Mouse (Mus musculus) E14TG2a.4 (cell line): ENCODE data around the gene Zfp398.

Experiments used
- H3K27me3 ChIP-seq: 2 replicates; pipeline ENCODE4 v1.6.1; 2014; ENCODE audit warnings: low read length, control low read depth; ENCODE audit not compliant: insufficient read depth
- H3K36me3 ChIP-seq: 2 replicates; pipeline ENCODE4 v1.6.1; 2014; ENCODE audit warnings: low read length, control low read depth; ENCODE audit not compliant: insufficient read depth
- H3K4me1 ChIP-seq: replicated peaks from 2 replicates; pipeline ENCODE4 v1.6.1; 2014; ENCODE audit warnings: low read depth, low read length, control low read depth
- H3K4me3 ChIP-seq: replicated peaks from 2 replicates; pipeline ENCODE4 v1.5.1; 2014; ENCODE audit warnings: mild to moderate bottlenecking, low read length
- H3K9me3 ChIP-seq: 2 replicates; pipeline ENCODE4 v1.6.1; 2014; ENCODE audit warnings: low read length, control low read depth
- CTCF ChIP-seq: conservative IDR thresholded peaks from 2 replicates; pipeline ENCODE4 v1.5.1; 2014; ENCODE audit warnings: low read length
- NANOG ChIP-seq: IDR thresholded peaks from 2 replicates; pipeline ENCODE4 v1.6.1; 2014; ENCODE audit warnings: borderline replicate concordance, low read length, mixed read lengths
- POU5F1 ChIP-seq: IDR thresholded peaks from 2 replicates; pipeline ENCODE4 v1.6.1; 2014; ENCODE audit warnings: low read length, borderline replicate concordance

Zfp398 gene

DNA sequence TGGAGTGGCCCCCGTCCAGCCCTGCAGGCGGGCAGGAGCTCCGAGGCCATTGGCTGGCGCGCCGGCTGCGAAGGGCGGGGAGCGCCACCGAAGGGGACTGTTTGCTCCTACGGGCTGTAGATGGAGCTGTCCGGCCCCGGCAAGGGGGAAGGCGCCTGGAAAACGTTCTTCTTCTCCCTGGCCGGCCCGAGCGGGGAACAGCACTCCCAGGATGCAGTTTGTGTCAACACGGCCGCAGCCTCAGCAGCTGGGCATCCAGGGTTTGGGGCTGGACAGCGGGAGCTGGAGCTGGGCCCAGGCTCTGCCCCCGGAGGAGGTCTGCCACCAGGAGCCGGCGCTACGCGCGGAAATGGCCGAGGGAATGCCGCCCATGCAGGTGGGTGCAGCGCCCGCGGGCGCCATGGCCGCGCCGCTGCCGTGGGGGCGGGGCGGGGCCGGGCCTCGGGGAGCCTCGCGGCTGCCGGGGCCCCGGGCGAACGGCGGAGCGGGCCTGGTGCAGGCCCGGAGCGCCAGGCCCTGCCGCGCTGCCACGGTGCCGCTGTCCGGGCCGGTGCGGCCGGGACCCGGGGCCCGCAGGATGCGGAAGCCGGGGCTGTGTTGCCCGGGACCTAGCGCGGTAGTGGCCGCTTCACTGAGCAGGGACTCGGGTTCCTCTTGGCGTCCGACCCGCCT lies 42.1 kb downstream of the Zfp398 start:
- peaks cover 13% of the 10 kb centered on the region for H3K4me1 ChIP-seq
- peak overlapping the region; percentile 87 for H3K4me3 ChIP-seq
- no peaks in the 10 kb centered on the region for H3K9me3 ChIP-seq
- peaks cover 27% of the 10 kb centered on the region for H3K27me3 ChIP-seq
- H3K36me3 ChIP-seq, result peaks cover 12% of the 10 kb centered on the region; the same call in 1 of the 2 replicates
- TF ChIP-seq POU5F1 (no peak), NANOG (no peak), CTCF (no peak)

DNA sequence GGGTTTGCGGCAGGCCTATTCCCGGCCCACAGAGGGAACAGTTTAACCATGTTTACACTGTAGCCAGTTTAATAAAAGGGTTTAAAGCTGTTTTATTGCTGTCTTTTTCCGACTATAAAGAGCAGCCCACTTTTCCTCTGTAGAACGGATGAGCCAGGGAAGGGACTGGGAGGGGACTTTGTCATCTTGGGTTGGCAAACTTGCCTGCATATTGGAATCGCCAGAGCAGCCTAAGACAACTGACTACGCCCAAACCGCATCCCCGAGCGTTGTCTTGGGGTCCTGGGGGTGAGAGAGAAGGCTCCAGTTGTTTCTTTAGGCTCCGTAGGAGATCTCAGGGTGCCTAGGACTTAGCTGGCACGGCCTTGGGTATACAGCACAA lies 42.7 kb downstream of the Zfp398 start:
- peak overlapping the region; percentile 87 for H3K4me3 ChIP-seq
- peaks cover 29% of the 10 kb centered on the region for H3K27me3 ChIP-seq
- no peaks in the 10 kb centered on the region for H3K9me3 ChIP-seq
- TF ChIP-seq POU5F1 (no peak), CTCF (no peak), NANOG (no peak)
- peaks cover 12% of the 10 kb centered on the region; the same call in 1 of the 2 replicates for H3K36me3 ChIP-seq
- H3K4me1 ChIP-seq, result peaks cover 13% of the 10 kb centered on the region

DNA sequence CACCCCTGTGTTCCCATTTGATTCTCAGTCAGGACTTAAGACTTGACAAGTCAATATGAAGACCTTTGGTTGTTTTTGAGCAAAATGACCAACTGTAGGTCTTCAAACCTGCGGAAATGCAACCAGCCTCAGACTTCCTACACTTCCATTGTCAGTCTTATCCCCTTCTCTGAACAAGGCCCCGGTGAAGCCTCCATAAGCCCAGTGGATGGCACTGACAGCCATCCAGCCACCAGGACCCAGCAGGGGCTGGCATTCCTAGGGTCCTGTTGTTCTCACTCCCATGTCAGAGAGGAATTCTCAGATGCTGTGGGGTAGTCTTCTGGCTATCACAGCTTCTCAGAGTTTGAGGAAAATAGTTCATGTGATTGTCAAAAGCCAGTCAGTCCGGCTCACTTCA lies 43.1 kb downstream of the Zfp398 start:
- peak overlapping the region; percentile 87 for H3K4me3 ChIP-seq
- no peak for TF ChIP-seq POU5F1
- H3K4me1 ChIP-seq, result peaks cover 13% of the 10 kb centered on the region
- peaks cover 12% of the 10 kb centered on the region; the same call in 1 of the 2 replicates for H3K36me3 ChIP-seq
- no peaks in the 10 kb centered on the region for H3K9me3 ChIP-seq
- H3K27me3 ChIP-seq, result peaks cover 29% of the 10 kb centered on the region

DNA sequence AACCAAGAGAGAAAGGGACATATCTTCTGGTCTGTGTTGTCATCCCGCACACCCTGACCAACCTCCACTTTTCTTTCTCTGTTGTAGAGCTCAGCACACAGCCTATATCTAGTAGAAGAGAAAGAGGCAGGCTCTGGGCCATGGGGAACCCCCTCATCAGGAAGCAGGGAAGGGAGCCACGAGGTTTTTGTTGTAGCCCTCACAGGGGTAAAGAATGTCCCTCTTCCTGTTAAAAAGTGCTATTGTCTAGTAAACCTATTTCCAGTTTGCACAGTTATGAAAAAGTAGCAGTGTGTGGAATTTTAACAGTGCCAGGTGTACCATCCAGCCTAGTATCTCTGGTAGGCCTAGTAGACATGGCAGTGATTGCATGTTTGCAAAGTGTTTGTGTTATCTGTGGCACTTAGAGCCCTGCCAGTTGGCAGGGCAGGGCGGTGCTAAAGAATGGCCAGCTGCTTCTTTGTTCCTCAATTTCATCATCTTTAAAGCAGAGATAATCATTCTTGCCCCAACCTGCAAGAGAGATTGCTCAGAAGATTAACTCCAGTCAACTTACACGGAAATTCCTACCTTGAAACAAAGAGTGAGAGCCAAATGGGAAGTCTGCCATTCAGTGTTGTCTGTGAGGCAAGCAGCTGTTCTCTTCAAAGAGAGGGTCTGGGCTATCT lies 43.7 kb downstream of the Zfp398 start:
- TF ChIP-seq CTCF (no peak), POU5F1 (no peak), NANOG (no peak)

DNA sequence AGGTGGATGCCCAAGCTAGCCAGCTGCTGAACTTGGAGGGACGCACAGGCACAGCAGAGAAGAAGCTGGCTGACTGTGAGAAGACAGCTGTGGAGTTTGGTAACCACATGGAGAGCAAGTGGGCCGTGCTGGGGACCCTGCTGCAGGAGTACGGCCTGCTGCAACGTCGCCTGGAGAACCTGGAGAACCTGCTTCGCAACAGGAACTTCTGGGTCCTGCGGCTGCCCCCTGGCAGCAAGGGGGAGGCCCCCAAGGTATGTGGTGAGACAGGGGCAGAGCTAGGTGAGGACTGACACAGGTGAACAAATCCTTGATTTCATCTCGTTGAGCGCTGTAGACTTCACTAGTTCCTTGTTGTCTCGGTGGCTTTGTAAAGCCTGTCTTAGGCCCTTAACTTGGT lies 44.7 kb downstream of the Zfp398 start:
- Histone ChIP-seq H3K36me3 (peaks cover 12% of the 10 kb centered on the region; the same call in 1 of the 2 replicates), H3K4me3 (no peak overlapping the region), H3K4me1 (peaks cover 13% of the 10 kb centered on the region), H3K27me3 (peaks cover 33% of the 10 kb centered on the region), H3K9me3 (no peaks in the 10 kb centered on the region)
- TF ChIP-seq NANOG, result no peak
- no peak for TF ChIP-seq CTCF
- no peak for TF ChIP-seq POU5F1

More for the DNA sequence above, 43.7 kb downstream of the Zfp398 start:
- peaks cover 30% of the 10 kb centered on the region for H3K27me3 ChIP-seq
- peaks cover 13% of the 10 kb centered on the region for H3K4me1 ChIP-seq
- no peaks in the 10 kb centered on the region for H3K9me3 ChIP-seq
- H3K4me3 ChIP-seq, result no peak overlapping the region
- peaks cover 12% of the 10 kb centered on the region; the same call in 1 of the 2 replicates for H3K36me3 ChIP-seq

DNA sequence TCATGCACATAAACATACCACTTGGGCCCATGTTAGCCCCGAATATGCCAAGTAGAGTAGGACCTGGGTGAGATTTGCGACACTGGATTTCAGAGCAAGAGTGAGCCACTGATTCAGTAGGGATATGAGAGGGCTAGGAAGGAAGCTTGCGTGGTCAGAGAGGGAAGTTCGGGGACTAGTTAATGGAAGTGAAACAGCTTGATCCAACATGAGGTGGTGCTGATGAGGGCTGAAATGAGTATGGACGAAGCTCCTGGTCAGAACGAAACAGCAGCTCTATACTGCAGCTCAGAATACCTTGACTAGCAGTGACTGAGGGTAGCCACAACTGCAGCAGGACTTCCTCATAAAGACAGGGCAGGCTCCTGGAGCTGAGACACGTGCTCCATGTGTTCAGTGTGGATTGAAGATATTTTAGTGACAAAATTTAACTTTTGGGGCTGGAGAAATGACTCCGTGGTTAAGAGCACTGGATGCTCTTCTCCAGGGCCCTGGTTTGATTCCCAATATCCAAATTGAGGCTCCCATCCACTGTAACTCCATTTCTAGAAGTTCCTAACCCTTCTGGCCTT lies 53.4 kb downstream of the Zfp398 start:
- Histone ChIP-seq H3K9me3 (no peaks in the 10 kb centered on the region), H3K4me1 (no peaks in the 10 kb centered on the region), H3K4me3 (no peak overlapping the region), H3K36me3 (peaks cover 9% of the 10 kb centered on the region; the same call in 1 of the 2 replicates), H3K27me3 (0 out of 2 replicates have a peak, but pooled peaks cover 7% of the 10 kb centered on the region)
- TF ChIP-seq CTCF (no peak), POU5F1 (no peak), NANOG (no peak)

DNA sequence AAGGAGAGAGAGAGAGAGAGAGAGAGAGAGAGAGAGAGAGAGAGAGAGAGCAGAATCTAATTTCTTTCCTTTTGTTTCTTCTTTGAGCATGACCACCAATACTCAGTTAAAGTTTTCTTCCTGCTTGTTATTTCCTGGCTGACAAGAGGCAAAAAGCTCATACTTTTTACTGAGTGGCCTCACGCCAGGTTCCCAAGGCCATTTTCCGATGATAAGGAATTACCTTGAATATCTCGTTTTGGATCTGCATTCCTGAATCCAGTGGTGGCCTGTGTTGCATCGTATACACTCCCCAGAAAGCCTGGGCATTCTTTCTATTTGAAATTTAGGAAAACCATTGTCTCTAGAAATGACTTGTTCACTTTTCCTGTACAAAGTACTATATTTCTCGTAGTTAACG lies 64.0 kb downstream of the Zfp398 start:
- no peak overlapping the region for H3K4me3 ChIP-seq
- H3K36me3 ChIP-seq, result no peaks in the 10 kb centered on the region
- H3K4me1 ChIP-seq, result peaks cover 9% of the 10 kb centered on the region
- H3K9me3 ChIP-seq, result no peaks in the 10 kb centered on the region
- TF ChIP-seq POU5F1 (no peak), CTCF (no peak), NANOG (no peak)
- H3K27me3 ChIP-seq, result peaks cover 34% of the 10 kb centered on the region

DNA sequence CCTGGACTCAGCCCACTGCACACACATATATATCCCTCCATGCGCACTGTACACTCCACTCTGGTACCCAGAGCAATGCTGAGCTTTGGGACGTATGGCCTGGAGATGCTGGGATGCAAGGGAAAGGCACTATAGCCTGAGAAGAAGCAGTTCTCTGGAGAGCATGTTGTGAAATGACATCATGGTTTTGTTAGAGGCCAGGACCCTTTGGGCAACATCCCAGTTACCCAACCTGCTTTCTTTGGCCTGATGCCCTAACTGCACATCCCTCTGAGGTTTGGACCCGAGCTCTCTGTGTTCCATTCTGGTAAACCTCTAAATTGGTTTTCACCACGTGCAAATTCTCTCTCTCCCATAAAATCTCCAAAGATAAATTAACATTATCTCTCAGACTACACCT lies 68.1 kb downstream of the Zfp398 start:
- Histone ChIP-seq H3K4me3 (no peak overlapping the region), H3K36me3 (no peaks in the 10 kb centered on the region), H3K4me1 (peaks cover 25% of the 10 kb centered on the region), H3K9me3 (no peaks in the 10 kb centered on the region), H3K27me3 (peaks cover 74% of the 10 kb centered on the region)
- no peak for TF ChIP-seq NANOG
- no peak for TF ChIP-seq POU5F1
- TF ChIP-seq CTCF, result no peak
